Mouse (Mus musculus) C2C12 (cell line): ENCODE results near the gene Fcer2a. TPM values are rescaled to one million over a fixed set of nuclear protein-coding genes. Genes with fewer than 3 reads are reported as not detected.

Source experiments
- H3K27me3 ChIP-seq: one replicate; pipeline ENCODE4 v1.6.1; 2011; ENCODE audit not compliant: control insufficient read depth, insufficient read depth, insufficient read length
- H3K36me3 ChIP-seq: one replicate; pipeline ENCODE4 v1.6.1; 2011; ENCODE audit not compliant: control insufficient read depth, insufficient read depth
- H3K4me3 ChIP-seq: one replicate; pipeline ENCODE4 v1.5.1; 2011; ENCODE audit warnings: mild to moderate bottlenecking, control low read depth; ENCODE audit not compliant: poor library complexity, insufficient read depth, severe bottlenecking
- H3K79me2 ChIP-seq: one replicate; pipeline ENCODE4 v1.6.1; 2011; ENCODE audit not compliant: control insufficient read depth, insufficient read depth
- H3K79me3 ChIP-seq: one replicate; pipeline ENCODE4 v1.6.1; 2011; ENCODE audit warnings: low read depth, control low read depth
- H3ac ChIP-seq: one replicate; pipeline ENCODE3; 2011; ENCODE audit warnings: low read depth; ENCODE audit not compliant: control insufficient read depth, insufficient read length
- CEBPB ChIP-seq: IDR thresholded peaks from one replicate; pipeline ENCODE4 v1.6.1; 2011; ENCODE audit warnings: low read depth, mild to moderate bottlenecking, control low read depth, moderate library complexity
- CTCF ChIP-seq: IDR thresholded peaks from one replicate; pipeline ENCODE4 v1.5.1; 2011; ENCODE audit not compliant: control insufficient read depth, insufficient read depth, insufficient read length
- FOSL1 ChIP-seq: IDR thresholded peaks from one replicate; pipeline ENCODE4 v1.8.0; 2011; ENCODE audit warnings: mild to moderate bottlenecking, low read length; ENCODE audit not compliant: poor library complexity, insufficient read depth, severe bottlenecking
- MAX ChIP-seq: IDR thresholded peaks from one replicate; pipeline ENCODE4 v1.6.1; 2011; ENCODE audit warnings: mild to moderate bottlenecking, control low read depth
- MYOD1 ChIP-seq: IDR thresholded peaks from one replicate; pipeline ENCODE4 v1.6.1; 2011; ENCODE audit warnings: low read depth; ENCODE audit not compliant: control insufficient read depth, insufficient read length
- MYOG ChIP-seq: IDR thresholded peaks from one replicate; pipeline ENCODE4 v1.6.1; 2011; ENCODE audit not compliant: control insufficient read depth, insufficient read length; ENCODE audit errors: extremely low read depth
- USF1 ChIP-seq: IDR thresholded peaks from one replicate; pipeline ENCODE4 v1.6.1; 2011; ENCODE audit warnings: low read depth, mild to moderate bottlenecking, control low read depth, moderate library complexity
- polyA plus RNA-seq: library from polyadenylated mRNA; unstranded; fragments of >200 nt; fragmentation: generic; extraction: Trizol; gene quantifications from one replicate; pipeline ENCODE4 v1.2.1, GENCODE M21; 2012; ENCODE audit warnings: missing spikeins

The Fcer2a gene
- polyA plus RNA-seq, 1 experiment: 0.01 TPM

- Histone ChIP-seq H3K4me3 (no peak overlapping the region), H3K79me2 (no peaks in the 10 kb centered on the region), H3ac (no peak overlapping the region), H3K79me3 (no peaks in the 10 kb centered on the region), H3K27me3 (peaks cover 22% of the 10 kb centered on the region), H3K36me3 (no peaks in the 10 kb centered on the region)
- TF ChIP-seq MYOG (no peak), MYOD1 (no peak), CEBPB (no peak), MAX (no peak), CTCF (no peak), USF1 (no peak), FOSL1 (no peak)
Measured at GRCm38 (mm10) chr8:3648268-3648667, 45.7 kb downstream of the Fcer2a start.

- Histone ChIP-seq H3ac (no peak overlapping the region), H3K79me3 (no peaks in the 10 kb centered on the region), H3K4me3 (no peak overlapping the region), H3K79me2 (no peaks in the 10 kb centered on the region), H3K27me3 (peaks cover 22% of the 10 kb centered on the region), H3K36me3 (no peaks in the 10 kb centered on the region)
- TF ChIP-seq USF1 (no peak), MYOD1 (no peak), MYOG (no peak), FOSL1 (no peak), CEBPB (no peak), CTCF (no peak), MAX (no peak)
Measured at GRCm38 (mm10) chr8:3647561-3647960, 46.4 kb downstream of the Fcer2a start.

- Histone ChIP-seq H3K27me3 (peaks cover 16% of the 10 kb centered on the region), H3ac (no peak overlapping the region), H3K4me3 (no peak overlapping the region), H3K79me3 (no peaks in the 10 kb centered on the region), H3K79me2 (no peaks in the 10 kb centered on the region), H3K36me3 (no peaks in the 10 kb centered on the region)
- TF ChIP-seq USF1 (no peak), CTCF (no peak), MYOD1 (no peak), MYOG (no peak), MAX (no peak), FOSL1 (no peak), CEBPB (no peak)
Measured at GRCm38 (mm10) chr8:3646824-3647531, 47.0 kb downstream of the Fcer2a start.

GRCm38 (mm10) chr8:3645804-3646203, 48.2 kb downstream of the Fcer2a start:
- Histone ChIP-seq H3K36me3 (no peaks in the 10 kb centered on the region), H3K79me2 (no peaks in the 10 kb centered on the region), H3K27me3 (peaks cover 12% of the 10 kb centered on the region), H3K4me3 (no peak overlapping the region), H3K79me3 (no peaks in the 10 kb centered on the region), H3ac (no peak overlapping the region)
- TF ChIP-seq MYOG (no peak), CTCF (no peak), MAX (no peak), MYOD1 (no peak), CEBPB (no peak)

Other genes starting within 250 kb of the Fcer2a start
- 1.5 TPM for gene Pex11g, start 226.5 kb downstream of the Fcer2a start, polyA plus RNA-seq
- not detected for gene Tex45, start 223.3 kb downstream of the Fcer2a start, polyA plus RNA-seq
- 30.6 TPM for gene Zfp358, start 201.0 kb downstream of the Fcer2a start, polyA plus RNA-seq
- 38.7 TPM for gene Mcoln1, start 193.7 kb downstream of the Fcer2a start, polyA plus RNA-seq
- 18.6 TPM for gene Pnpla6, start 178.8 kb downstream of the Fcer2a start, polyA plus RNA-seq
- not detected for gene C330021F23Rik, start 126.2 kb downstream of the Fcer2a start, polyA plus RNA-seq
- gene Camsap3, start 106.9 kb downstream of the Fcer2a start, polyA plus RNA-seq: 0.19 TPM
- 38.2 TPM for gene Xab2, start 72.9 kb downstream of the Fcer2a start, polyA plus RNA-seq
- 55.4 TPM for gene Pet100, start 72.6 kb downstream of the Fcer2a start, polyA plus RNA-seq
- 0.70 TPM for gene Pcp2, start 68.6 kb downstream of the Fcer2a start, polyA plus RNA-seq
- 8.9 TPM for gene Stxbp2, start 63.2 kb downstream of the Fcer2a start, polyA plus RNA-seq
- gene Retn, start 38.4 kb downstream of the Fcer2a start, polyA plus RNA-seq: not detected
- not detected for gene Mcemp1, start 28.4 kb downstream of the Fcer2a start, polyA plus RNA-seq
- gene Fcor, start 21.8 kb downstream of the Fcer2a start, polyA plus RNA-seq: 0.95 TPM
- gene Trappc5, start 17.9 kb downstream of the Fcer2a start, polyA plus RNA-seq: 36.7 TPM
- gene Clec4g, start 26.5 kb upstream of the Fcer2a start, polyA plus RNA-seq: not detected
- gene Cd209a, start 54.8 kb upstream of the Fcer2a start, polyA plus RNA-seq: not detected
- gene Cd209e, start 160.1 kb upstream of the Fcer2a start, polyA plus RNA-seq: not detected
- not detected for gene Cd209d, start 184.4 kb upstream of the Fcer2a start, polyA plus RNA-seq
- gene Cd209b, start 232.7 kb upstream of the Fcer2a start, polyA plus RNA-seq: not detected